Mouse (Mus musculus): ENCODE measurements around the gene Fmn2. TPM values are rescaled to one million over a fixed set of nuclear protein-coding genes. Genes with fewer than 3 reads are reported as not detected.

Fmn2 gene
- polyA plus RNA-seq, 1 experiment, result 0.92 TPM

DNA sequence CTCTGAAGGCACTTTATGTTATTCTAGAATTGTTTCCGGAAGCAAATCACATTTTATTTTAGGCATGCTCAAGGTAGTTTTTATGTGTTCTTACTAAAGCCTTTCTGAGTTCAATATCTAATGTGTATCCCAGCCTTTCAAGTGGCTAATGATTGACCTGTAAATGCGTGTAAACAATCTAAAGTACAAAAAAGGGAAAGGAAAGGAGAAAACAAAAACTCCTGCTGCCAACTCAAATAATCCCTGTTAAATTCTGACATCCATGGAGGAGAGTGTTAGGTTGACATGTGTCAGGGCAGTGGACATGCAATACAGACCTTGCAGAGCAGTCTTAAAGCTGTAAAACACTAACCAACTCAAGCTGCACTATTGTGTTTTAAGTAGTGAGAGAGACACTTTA lies 241.0 kb downstream of the Fmn2 start:
- TF ChIP-seq POLR2A (IDR thresholded peaks at IDR 0.05; ENCODE audit: borderline replicate concordance, control insufficient read depth, low read depth, low read length), result no peak
- no peak for TF ChIP-seq CTCF (IDR thresholded peaks at IDR 0.05; ENCODE audit: control insufficient read depth, insufficient read depth, low read length)
- Histone ChIP-seq H3K4me1 (ENCODE audit: control insufficient read depth, insufficient read depth, low read length) (no peaks in the 10 kb centered on the region), H3K4me3 (replicated peaks; ENCODE audit: control insufficient read depth, low read depth, low read length) (no peak overlapping the region), H3K27ac (ENCODE audit: control insufficient read depth, insufficient read depth, low read depth, low read length, poor library complexity) (no peak overlapping the region)
- 84% methylated on average over 2 of the region's 2 CpGs for WGBS

DNA sequence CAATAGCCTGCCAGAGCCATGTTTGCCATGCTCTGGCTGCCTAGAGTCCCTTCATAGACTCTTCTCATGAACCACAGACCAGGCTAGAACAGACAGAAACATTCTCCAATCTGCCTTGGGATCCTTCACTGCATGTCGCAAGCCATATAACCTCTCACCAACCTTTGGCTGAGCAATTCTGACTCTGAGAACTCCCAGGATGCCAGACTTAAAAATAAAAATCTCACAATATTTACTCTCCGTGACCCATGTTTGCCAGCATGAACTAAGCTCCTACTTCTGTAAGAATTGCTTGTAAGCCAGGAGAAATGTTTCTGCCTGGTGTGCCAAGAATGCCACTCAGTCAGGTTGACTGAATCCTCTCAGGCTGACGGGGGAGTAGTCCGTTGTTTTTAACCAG lies 246.9 kb downstream of the Fmn2 start:
- Histone ChIP-seq H3K27ac (ENCODE audit: control insufficient read depth, insufficient read depth, low read depth, low read length, poor library complexity) (no peak overlapping the region), H3K4me1 (ENCODE audit: control insufficient read depth, insufficient read depth, low read length) (no peaks in the 10 kb centered on the region), H3K4me3 (replicated peaks; ENCODE audit: control insufficient read depth, low read depth, low read length) (no peak overlapping the region)
- TF ChIP-seq CTCF (IDR thresholded peaks at IDR 0.05; ENCODE audit: control insufficient read depth, insufficient read depth, low read length), result no peak
- no peak for TF ChIP-seq POLR2A (IDR thresholded peaks at IDR 0.05; ENCODE audit: borderline replicate concordance, control insufficient read depth, low read depth, low read length)
- 80% methylated on average over 4 of the region's 4 CpGs for WGBS

DNA sequence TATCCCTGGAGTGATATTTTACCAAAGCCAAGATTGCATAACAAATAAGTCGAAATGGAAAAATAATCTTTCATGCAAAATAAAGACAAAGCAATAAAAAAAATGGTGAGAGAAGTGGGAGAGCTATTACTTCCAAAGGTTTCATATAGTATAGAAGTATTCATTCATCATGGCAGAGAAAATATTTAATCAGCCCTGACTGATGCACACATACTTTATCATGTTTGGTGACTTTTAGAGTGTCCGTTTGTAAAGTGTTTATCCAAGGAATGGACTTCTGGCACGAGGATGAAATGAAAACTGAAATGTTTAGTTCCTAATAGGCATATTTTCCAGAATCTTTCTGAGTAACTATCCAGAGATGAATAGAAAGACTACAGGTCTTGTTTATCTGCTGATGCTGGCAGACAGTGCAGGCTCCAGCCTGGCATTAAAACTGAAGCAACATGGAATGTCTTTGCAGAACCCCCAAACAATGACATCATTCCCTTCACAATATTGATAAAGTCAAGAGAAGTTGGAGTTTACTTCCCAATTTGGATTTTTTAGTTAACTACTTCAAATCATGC lies 249.4 kb downstream of the Fmn2 start:
- Histone ChIP-seq H3K27ac (ENCODE audit: control insufficient read depth, insufficient read depth, low read depth, low read length, poor library complexity) (no peak overlapping the region), H3K4me1 (ENCODE audit: control insufficient read depth, insufficient read depth, low read length) (no peaks in the 10 kb centered on the region), H3K4me3 (replicated peaks; ENCODE audit: control insufficient read depth, low read depth, low read length) (no peak overlapping the region)
- WGBS, result 63% methylated on average over 3 of the region's 3 CpGs
- TF ChIP-seq POLR2A (IDR thresholded peaks at IDR 0.05; ENCODE audit: borderline replicate concordance, control insufficient read depth, low read depth, low read length), result no peak
- TF ChIP-seq CTCF (IDR thresholded peaks at IDR 0.05; ENCODE audit: control insufficient read depth, insufficient read depth, low read length), result no peak

DNA sequence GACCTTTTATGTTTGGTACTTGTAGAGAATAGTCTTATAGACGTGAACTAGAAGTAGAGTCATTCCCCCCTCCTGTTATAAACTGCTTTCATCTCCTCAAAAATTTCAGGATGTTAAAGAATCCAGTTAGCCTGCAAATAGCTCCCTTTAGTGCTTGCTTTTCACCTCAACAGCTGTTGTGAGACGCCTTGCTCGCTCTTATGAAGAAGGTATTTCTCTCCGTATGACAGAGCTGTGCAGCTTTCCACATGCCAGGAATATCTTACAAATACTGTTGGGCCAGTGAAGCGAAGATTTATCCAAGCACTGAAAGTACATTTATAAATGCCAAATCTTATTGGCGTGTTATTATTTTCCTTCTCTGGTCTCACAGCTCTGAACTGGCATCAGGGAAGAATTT lies 257.7 kb downstream of the Fmn2 start:
- Histone ChIP-seq H3K4me3 (replicated peaks; ENCODE audit: control insufficient read depth, low read depth, low read length) (no peak overlapping the region), H3K4me1 (ENCODE audit: control insufficient read depth, insufficient read depth, low read length) (no peaks in the 10 kb centered on the region), H3K27ac (ENCODE audit: control insufficient read depth, insufficient read depth, low read depth, low read length, poor library complexity) (no peak overlapping the region)
- TF ChIP-seq POLR2A (IDR thresholded peaks at IDR 0.05; ENCODE audit: borderline replicate concordance, control insufficient read depth, low read depth, low read length) (no peak), CTCF (IDR thresholded peaks at IDR 0.05; ENCODE audit: control insufficient read depth, insufficient read depth, low read length) (no peak)
- 77% methylated on average over 6 of the region's 6 CpGs for WGBS

DNA sequence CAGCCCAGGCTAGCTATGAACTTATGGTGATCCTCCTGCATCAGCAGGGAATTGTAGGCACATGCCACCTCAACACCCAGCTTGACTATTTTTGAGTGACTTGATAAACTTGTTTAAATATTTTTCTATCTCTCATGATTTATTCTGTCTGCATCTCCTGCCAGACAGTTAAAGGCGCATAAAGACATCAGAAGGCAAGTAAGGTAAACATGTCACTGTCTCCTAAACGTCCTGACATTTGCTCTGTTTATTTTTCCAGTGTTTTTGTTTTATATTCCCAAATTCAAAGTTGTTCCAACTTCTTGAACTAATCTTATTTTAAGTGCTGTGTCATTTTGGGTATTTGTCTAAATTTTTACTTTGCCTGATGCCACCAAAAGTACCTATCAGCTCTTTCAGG lies 264.1 kb downstream of the Fmn2 start:
- no peak for TF ChIP-seq CTCF (IDR thresholded peaks at IDR 0.05; ENCODE audit: control insufficient read depth, insufficient read depth, low read length)
- no peak for TF ChIP-seq POLR2A (IDR thresholded peaks at IDR 0.05; ENCODE audit: borderline replicate concordance, control insufficient read depth, low read depth, low read length)
- H3K4me1 ChIP-seq (ENCODE audit: control insufficient read depth, insufficient read depth, low read length), result no peaks in the 10 kb centered on the region
- 55% methylated on average over 2 of the region's 2 CpGs for WGBS

DNA sequence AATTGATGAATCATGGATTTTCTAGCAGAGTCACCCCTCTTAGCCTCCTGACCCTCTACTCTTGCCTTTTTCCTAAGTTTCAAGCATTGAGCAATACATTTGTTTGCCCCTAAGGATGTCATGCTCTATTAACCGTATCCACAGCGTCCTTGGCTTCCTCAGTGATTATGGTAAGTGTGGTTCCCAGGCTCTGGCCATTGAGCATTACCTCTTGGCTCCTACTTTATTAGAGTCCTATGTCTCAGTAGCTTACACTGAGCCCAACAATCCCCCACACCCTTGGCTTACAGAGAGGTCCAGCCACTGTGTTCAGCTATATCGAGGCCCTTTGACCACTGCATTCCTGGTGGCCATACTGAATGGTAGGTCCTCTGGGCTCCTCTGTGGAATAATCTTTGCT lies 265.2 kb downstream of the Fmn2 start:
- H3K4me3 ChIP-seq (replicated peaks; ENCODE audit: control insufficient read depth, low read depth, low read length), result no peak overlapping the region
- H3K4me1 ChIP-seq (ENCODE audit: control insufficient read depth, insufficient read depth, low read length), result no peaks in the 10 kb centered on the region
- 73% methylated on average over 3 of the region's 3 CpGs for WGBS

More for the DNA sequence above, 264.1 kb downstream of the Fmn2 start:
- H3K27ac ChIP-seq (ENCODE audit: control insufficient read depth, insufficient read depth, low read depth, low read length, poor library complexity), result no peak overlapping the region
- H3K4me3 ChIP-seq (replicated peaks; ENCODE audit: control insufficient read depth, low read depth, low read length), result no peak overlapping the region

DNA sequence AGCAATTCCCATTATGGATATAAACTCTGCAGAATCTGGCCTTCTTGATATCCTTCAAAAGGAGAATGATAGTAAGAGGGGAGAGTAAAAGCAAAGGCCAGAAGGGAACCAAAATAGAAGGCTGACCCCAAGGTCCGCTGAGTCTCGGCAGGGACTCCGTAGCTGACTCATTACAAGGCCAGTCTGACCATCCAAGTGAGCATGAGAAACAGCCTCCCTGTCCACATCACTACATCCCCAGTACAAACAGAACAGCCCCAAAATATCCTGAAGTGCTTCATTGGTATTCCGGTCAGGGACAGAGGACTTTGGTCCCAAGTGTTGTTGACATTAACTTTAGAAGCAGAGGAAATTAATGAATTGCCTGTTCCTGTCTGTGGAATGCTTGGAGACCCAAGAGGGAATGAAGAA lies 270.3 kb downstream of the Fmn2 start:
- TF ChIP-seq CTCF (IDR thresholded peaks at IDR 0.05; ENCODE audit: control insufficient read depth, insufficient read depth, low read length) (no peak), POLR2A (IDR thresholded peaks at IDR 0.05; ENCODE audit: borderline replicate concordance, control insufficient read depth, low read depth, low read length) (no peak)
- H3K4me3 ChIP-seq (replicated peaks; ENCODE audit: control insufficient read depth, low read depth, low read length), result no peak overlapping the region
- no peak overlapping the region for H3K27ac ChIP-seq (ENCODE audit: control insufficient read depth, insufficient read depth, low read depth, low read length, poor library complexity)
- no peaks in the 10 kb centered on the region for H3K4me1 ChIP-seq (ENCODE audit: control insufficient read depth, insufficient read depth, low read length)
- 86% methylated on average over 4 of the region's 4 CpGs for WGBS

More for the DNA sequence above, 265.2 kb downstream of the Fmn2 start:
- no peak overlapping the region for H3K27ac ChIP-seq (ENCODE audit: control insufficient read depth, insufficient read depth, low read depth, low read length, poor library complexity)
- TF ChIP-seq POLR2A (IDR thresholded peaks at IDR 0.05; ENCODE audit: borderline replicate concordance, control insufficient read depth, low read depth, low read length) (no peak), CTCF (IDR thresholded peaks at IDR 0.05; ENCODE audit: control insufficient read depth, insufficient read depth, low read length) (no peak)

DNA sequence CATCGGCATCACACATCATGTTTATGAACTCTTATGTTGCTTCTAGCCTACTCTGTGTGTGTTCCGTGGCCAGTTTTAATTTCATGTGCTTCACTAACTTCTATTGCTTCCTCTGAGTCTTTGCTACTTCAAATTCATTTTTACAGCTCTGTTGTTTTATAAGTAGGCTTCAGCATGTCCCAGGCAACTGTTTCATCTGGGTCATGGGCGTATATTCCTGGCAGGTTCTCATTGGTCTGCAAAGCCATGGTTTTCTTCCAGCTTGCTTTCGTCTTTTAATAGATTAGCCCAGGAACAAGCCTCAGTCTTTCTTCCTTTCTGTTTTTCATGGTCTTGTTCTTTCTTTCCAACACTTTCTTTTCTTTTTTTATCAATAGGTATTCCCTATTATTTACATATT lies 279.4 kb downstream of the Fmn2 start:
- no peak for TF ChIP-seq CTCF (IDR thresholded peaks at IDR 0.05; ENCODE audit: control insufficient read depth, insufficient read depth, low read length)
- no peak for TF ChIP-seq POLR2A (IDR thresholded peaks at IDR 0.05; ENCODE audit: borderline replicate concordance, control insufficient read depth, low read depth, low read length)
- Histone ChIP-seq H3K4me3 (replicated peaks; ENCODE audit: control insufficient read depth, low read depth, low read length) (no peak overlapping the region), H3K4me1 (ENCODE audit: control insufficient read depth, insufficient read depth, low read length) (no peaks in the 10 kb centered on the region), H3K27ac (ENCODE audit: control insufficient read depth, insufficient read depth, low read depth, low read length, poor library complexity) (no peak overlapping the region)
- 84% methylated on average over 4 of the region's 4 CpGs for WGBS

DNA sequence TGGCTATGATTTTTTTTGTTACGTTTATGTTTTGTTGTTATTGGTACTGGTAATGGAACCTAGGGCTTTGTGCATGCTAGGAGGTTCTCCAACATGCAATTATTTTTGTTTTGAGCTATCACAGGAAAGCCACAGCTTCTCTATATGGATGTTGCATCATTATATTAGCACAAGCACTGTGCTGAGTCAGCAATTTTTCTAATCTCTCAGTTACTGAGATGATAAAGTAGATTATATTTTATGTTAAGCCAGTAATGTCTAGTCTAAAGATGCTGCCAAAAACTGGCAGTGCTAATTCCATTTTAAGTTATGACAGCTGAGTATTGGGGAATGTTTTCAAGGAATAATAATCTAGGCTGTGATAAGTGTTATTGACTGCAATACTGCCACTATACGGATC lies 287.0 kb downstream of the Fmn2 start:
- 75% methylated on average over 2 of the region's 2 CpGs for WGBS
- TF ChIP-seq POLR2A (IDR thresholded peaks at IDR 0.05; ENCODE audit: borderline replicate concordance, control insufficient read depth, low read depth, low read length) (no peak), CTCF (IDR thresholded peaks at IDR 0.05; ENCODE audit: control insufficient read depth, insufficient read depth, low read length) (no peak)
- H3K4me3 ChIP-seq (replicated peaks; ENCODE audit: control insufficient read depth, low read depth, low read length), result no peak overlapping the region
- H3K4me1 ChIP-seq (ENCODE audit: control insufficient read depth, insufficient read depth, low read length), result no peaks in the 10 kb centered on the region
- no peak overlapping the region for H3K27ac ChIP-seq (ENCODE audit: control insufficient read depth, insufficient read depth, low read depth, low read length, poor library complexity)

Data from bone marrow, adult 2 months (tissue).